Mouse (Mus musculus): ENCODE measurements around the gene Tmem237. TPM values are rescaled to one million over a fixed set of nuclear protein-coding genes. Genes with fewer than 3 reads are reported as not detected.
A peak's percentile ranks its signal among the peaks of the same experiment; 100 is the strongest.

The Tmem237 gene
- polyA plus RNA-seq, 1 experiment from 2014 or later = 20.5 TPM

DNA sequence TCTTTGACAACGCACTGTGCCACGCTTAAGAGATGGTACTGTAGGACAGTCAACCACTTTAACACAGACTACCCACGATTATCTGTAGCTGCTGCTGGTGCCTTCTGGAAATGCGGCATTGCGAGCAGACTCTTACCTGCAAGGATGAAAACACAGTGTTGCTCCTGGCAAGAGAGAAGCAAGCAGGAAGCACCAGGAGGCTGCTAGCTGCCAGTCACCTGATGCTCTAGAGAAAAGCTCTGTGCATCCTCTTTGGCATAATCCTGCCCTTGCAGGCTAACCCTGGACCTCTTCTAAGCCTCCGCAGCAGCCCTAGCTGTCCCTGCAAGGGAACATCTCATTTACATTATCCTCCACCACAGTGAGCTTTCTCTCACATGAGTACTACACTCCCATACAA lies 41.2 kb upstream of the Tmem237 start:
- Histone ChIP-seq H3K36me3 (ENCODE audit: control insufficient read depth, insufficient read depth, low read length) (peaks cover 4% of the 10 kb centered on the region; the same call in 1 of the 2 replicates), H3K27me3 (replicated peaks; ENCODE audit: control insufficient read depth, insufficient read depth, low read length) (no peaks in the 10 kb centered on the region), H3K9me3 (ENCODE audit: control insufficient read depth, low read length) (no peaks in the 10 kb centered on the region), H3K4me3 (ENCODE audit: low read depth, low read length) (no peak overlapping the region), H3K4me1 (replicated peaks; ENCODE audit: control insufficient read depth, insufficient read depth, low read length) (no peaks in the 10 kb centered on the region), H3K9ac (ENCODE audit: low read depth, low read length) (no peak overlapping the region), H3K4me2 (no peak overlapping the region), H3K27ac (ENCODE audit: low read depth, low read length) (no peak overlapping the region)
- ATAC-seq (replicated peaks; ENCODE audit: low FRiP score) (no peak), DNase-seq (ENCODE audit: low spot score) (no peak)
- WGBS = 87% methylated on average over 6 of the region's 6 CpGs

DNA sequence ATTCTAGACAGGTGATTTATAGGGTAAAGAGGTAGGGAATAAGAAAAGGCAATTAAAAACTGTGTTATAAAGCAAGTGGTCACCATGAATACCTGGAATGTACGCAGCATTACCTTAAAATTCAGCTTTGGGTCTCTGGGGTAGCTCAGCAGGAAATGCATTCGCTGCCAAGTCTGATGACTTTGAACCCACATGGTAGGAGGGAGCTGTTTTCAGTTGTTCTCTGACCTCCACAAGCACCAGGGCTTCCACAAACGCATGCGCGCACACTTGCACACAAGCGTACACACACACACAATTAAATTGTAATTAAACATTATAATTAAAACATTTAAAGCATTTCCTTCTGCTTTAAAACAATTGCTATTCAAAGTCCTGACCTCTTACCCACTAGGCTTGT lies 40.7 kb upstream of the Tmem237 start:
- Histone ChIP-seq H3K27me3 (replicated peaks; ENCODE audit: control insufficient read depth, insufficient read depth, low read length) (no peaks in the 10 kb centered on the region), H3K36me3 (ENCODE audit: control insufficient read depth, insufficient read depth, low read length) (peaks cover 4% of the 10 kb centered on the region; the same call in 1 of the 2 replicates), H3K27ac (ENCODE audit: low read depth, low read length) (no peak overlapping the region), H3K4me2 (no peak overlapping the region), H3K4me1 (replicated peaks; ENCODE audit: control insufficient read depth, insufficient read depth, low read length) (no peaks in the 10 kb centered on the region), H3K4me3 (ENCODE audit: low read depth, low read length) (no peak overlapping the region), H3K9me3 (ENCODE audit: control insufficient read depth, low read length) (no peaks in the 10 kb centered on the region), H3K9ac (ENCODE audit: low read depth, low read length) (no peak overlapping the region)
- DNase-seq (ENCODE audit: low spot score) = no peak
- 91% methylated on average over 6 of the region's 6 CpGs for WGBS
- no peak for ATAC-seq (replicated peaks; ENCODE audit: low FRiP score)

DNA sequence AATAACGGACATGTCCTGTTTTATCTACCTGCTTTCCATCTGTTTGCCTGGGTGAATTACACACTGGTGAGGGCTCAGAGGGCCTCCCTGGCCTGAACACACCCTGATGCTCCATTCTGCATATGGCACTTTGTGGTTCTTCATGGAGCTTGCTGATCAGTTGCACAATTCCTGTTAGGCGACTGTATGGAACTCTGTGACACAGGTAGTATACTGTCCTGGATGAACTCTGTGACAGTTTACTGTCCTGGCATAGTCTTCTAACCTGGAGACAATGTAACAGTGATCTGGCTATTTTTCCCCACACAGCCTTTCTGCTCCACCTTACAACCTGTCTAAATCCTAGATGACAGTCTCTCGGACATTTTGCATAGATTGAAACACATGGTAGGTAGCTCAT lies 38.9 kb upstream of the Tmem237 start:
- H3K27ac ChIP-seq (ENCODE audit: low read depth, low read length) = no peak overlapping the region
- 83% methylated on average over 3 of the region's 3 CpGs for whole genome bisulfite sequencing
- H3K9me3 ChIP-seq (ENCODE audit: control insufficient read depth, low read length) = no peaks in the 10 kb centered on the region
- no peaks in the 10 kb centered on the region for H3K27me3 ChIP-seq (replicated peaks; ENCODE audit: control insufficient read depth, insufficient read depth, low read length)
- H3K4me1 ChIP-seq (replicated peaks; ENCODE audit: control insufficient read depth, insufficient read depth, low read length) = no peaks in the 10 kb centered on the region
- H3K4me2 ChIP-seq = no peak overlapping the region
- no peak overlapping the region for H3K4me3 ChIP-seq (ENCODE audit: low read depth, low read length)
- no peak for DNase-seq (ENCODE audit: low spot score)
- H3K9ac ChIP-seq (ENCODE audit: low read depth, low read length) = no peak overlapping the region
- ATAC-seq (replicated peaks; ENCODE audit: low FRiP score) = no peak
- H3K36me3 ChIP-seq (ENCODE audit: control insufficient read depth, insufficient read depth, low read length) = no peaks in the 10 kb centered on the region

DNA sequence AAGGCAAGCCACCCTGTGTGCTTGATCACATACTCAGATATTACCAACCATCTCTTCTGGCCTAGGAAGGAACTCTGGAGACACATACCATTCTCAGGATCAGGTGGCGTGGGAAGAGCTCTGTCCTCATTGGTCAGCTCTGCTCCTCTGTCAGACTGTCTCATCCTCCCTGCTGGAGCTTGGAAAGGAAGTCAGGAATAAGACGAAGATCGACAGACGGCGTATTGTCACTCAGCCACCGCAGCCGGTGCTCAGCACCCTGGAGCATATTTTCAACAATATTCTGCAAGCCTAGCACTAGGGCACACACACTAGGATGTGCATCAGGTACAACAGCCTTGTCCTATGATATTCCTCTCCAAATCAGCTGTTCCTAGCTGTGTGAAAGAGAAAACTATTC lies 38.3 kb upstream of the Tmem237 start:
- Histone ChIP-seq H3K27me3 (replicated peaks; ENCODE audit: control insufficient read depth, insufficient read depth, low read length) (no peaks in the 10 kb centered on the region), H3K4me1 (replicated peaks; ENCODE audit: control insufficient read depth, insufficient read depth, low read length) (no peaks in the 10 kb centered on the region), H3K4me3 (ENCODE audit: low read depth, low read length) (no peak overlapping the region), H3K36me3 (ENCODE audit: control insufficient read depth, insufficient read depth, low read length) (no peaks in the 10 kb centered on the region), H3K27ac (ENCODE audit: low read depth, low read length) (no peak overlapping the region), H3K9me3 (ENCODE audit: control insufficient read depth, low read length) (no peaks in the 10 kb centered on the region), H3K9ac (ENCODE audit: low read depth, low read length) (no peak overlapping the region), H3K4me2 (no peak overlapping the region)
- WGBS = 83% methylated on average over 7 of the region's 7 CpGs
- no peak for ATAC-seq (replicated peaks; ENCODE audit: low FRiP score)
- no peak for DNase-seq (ENCODE audit: low spot score)

DNA sequence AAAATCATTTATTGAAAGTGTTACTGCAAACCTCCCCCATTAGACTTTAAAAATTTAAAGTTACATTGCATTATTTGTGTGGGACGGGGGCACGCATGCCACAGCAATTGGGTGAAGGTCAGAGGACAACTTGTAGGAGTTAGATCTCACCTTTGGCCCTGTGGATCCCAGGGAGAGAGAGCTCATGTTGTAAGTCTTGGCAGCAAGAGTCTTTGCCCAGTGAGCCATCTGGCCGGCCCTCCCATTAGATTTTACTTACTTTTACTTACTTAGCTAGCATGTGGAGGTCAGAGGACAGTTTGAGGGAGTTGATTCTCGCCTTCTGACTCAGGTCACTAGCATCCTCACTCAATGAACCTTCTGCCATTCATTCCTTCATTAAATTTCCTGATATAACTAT lies 37.6 kb upstream of the Tmem237 start:
- H3K27me3 ChIP-seq (replicated peaks; ENCODE audit: control insufficient read depth, insufficient read depth, low read length) = no peaks in the 10 kb centered on the region
- H3K36me3 ChIP-seq (ENCODE audit: control insufficient read depth, insufficient read depth, low read length) = no peaks in the 10 kb centered on the region
- ATAC-seq (replicated peaks; ENCODE audit: low FRiP score) (no peak), DNase-seq (ENCODE audit: low spot score) (no peak)
- H3K27ac ChIP-seq (ENCODE audit: low read depth, low read length) = no peak overlapping the region
- no peak overlapping the region for H3K4me3 ChIP-seq (ENCODE audit: low read depth, low read length)
- no peak overlapping the region for H3K9ac ChIP-seq (ENCODE audit: low read depth, low read length)
- no peak overlapping the region for H3K4me2 ChIP-seq
- no peaks in the 10 kb centered on the region for H3K9me3 ChIP-seq (ENCODE audit: control insufficient read depth, low read length)
- H3K4me1 ChIP-seq (replicated peaks; ENCODE audit: control insufficient read depth, insufficient read depth, low read length) = no peaks in the 10 kb centered on the region
- 86% methylated on average over 4 of the region's 4 CpGs for WGBS

DNA sequence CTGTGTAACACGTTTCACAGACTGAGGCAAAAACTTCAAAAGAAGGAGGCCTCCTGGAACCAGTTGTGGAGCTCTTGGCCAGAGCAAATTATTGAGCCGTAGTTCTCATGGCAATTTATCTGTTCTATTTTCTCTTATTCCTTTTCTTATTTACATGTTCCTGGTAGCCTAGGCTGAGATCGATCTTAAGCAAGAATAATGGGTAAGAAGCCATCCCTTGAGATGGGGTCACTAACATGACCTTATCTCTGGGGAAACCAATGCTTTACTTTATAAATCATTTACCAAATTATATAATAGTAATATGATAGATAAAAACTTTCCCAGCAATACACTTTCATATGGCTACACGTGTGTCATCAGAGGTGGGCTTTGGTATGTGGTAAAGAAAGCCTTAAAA lies 32.1 kb upstream of the Tmem237 start:
- Histone ChIP-seq H3K9ac (ENCODE audit: low read depth, low read length) (no peak overlapping the region), H3K4me2 (no peak overlapping the region), H3K4me3 (ENCODE audit: low read depth, low read length) (no peak overlapping the region), H3K36me3 (ENCODE audit: control insufficient read depth, insufficient read depth, low read length) (no peaks in the 10 kb centered on the region), H3K9me3 (ENCODE audit: control insufficient read depth, low read length) (no peaks in the 10 kb centered on the region), H3K4me1 (replicated peaks; ENCODE audit: control insufficient read depth, insufficient read depth, low read length) (no peaks in the 10 kb centered on the region), H3K27me3 (replicated peaks; ENCODE audit: control insufficient read depth, insufficient read depth, low read length) (no peaks in the 10 kb centered on the region), H3K27ac (ENCODE audit: low read depth, low read length) (no peak overlapping the region)
- no peak for DNase-seq (ENCODE audit: low spot score)
- ATAC-seq (replicated peaks; ENCODE audit: low FRiP score) = no peak
- WGBS = 72% methylated on average over 4 of the region's 4 CpGs

DNA sequence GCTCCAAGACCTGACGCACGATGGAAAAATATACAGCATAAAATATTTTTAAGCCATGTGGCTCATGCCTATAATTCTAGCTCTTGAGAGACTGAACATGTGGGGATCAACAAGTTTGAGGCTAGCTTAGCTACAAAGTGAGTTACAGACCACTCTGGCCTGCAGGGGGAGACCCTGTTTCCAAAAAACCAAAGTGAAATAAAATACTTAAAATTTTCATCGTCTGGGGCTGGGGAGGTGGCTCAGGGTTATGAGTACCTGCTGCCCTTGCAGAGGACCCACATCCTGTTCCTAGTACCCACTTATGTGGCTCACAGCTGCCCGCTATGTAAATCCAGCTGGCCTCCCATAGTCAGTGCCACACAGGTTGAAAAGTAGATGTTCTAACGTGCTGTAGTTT lies 30.3 kb upstream of the Tmem237 start:
- Histone ChIP-seq H3K4me2 (no peak overlapping the region), H3K4me1 (replicated peaks; ENCODE audit: control insufficient read depth, insufficient read depth, low read length) (no peaks in the 10 kb centered on the region), H3K4me3 (ENCODE audit: low read depth, low read length) (no peak overlapping the region), H3K36me3 (ENCODE audit: control insufficient read depth, insufficient read depth, low read length) (no peaks in the 10 kb centered on the region), H3K9me3 (ENCODE audit: control insufficient read depth, low read length) (no peaks in the 10 kb centered on the region), H3K27ac (ENCODE audit: low read depth, low read length) (no peak overlapping the region), H3K9ac (ENCODE audit: low read depth, low read length) (no peak overlapping the region), H3K27me3 (replicated peaks; ENCODE audit: control insufficient read depth, insufficient read depth, low read length) (no peaks in the 10 kb centered on the region)
- no peak for DNase-seq (ENCODE audit: low spot score)
- ATAC-seq (replicated peaks; ENCODE audit: low FRiP score) = no peak
- 75% methylated on average over 5 of the region's 5 CpGs for WGBS

DNA sequence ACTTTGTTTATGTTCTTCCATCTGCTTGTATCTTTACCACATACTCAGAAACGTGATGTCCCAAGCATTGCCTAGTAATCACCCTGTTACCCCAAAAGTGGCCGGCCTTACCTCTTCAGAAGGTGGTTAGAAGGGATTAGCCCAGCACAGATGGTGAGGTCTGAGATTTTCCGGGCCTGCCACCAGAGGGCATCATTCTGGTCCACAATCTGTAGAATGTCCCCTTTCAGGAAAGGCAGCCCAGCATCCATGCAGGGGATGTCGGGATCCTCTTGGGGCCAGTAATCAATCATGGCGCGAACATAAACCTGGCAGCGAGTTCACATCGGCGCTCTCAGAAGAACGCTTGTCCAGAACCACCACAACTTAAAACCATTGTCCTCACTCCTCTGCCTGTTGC lies 24.3 kb upstream of the Tmem237 start:
- 75% methylated on average over 10 of the region's 10 CpGs for WGBS
- no peak for ATAC-seq (replicated peaks; ENCODE audit: low FRiP score)

DNA sequence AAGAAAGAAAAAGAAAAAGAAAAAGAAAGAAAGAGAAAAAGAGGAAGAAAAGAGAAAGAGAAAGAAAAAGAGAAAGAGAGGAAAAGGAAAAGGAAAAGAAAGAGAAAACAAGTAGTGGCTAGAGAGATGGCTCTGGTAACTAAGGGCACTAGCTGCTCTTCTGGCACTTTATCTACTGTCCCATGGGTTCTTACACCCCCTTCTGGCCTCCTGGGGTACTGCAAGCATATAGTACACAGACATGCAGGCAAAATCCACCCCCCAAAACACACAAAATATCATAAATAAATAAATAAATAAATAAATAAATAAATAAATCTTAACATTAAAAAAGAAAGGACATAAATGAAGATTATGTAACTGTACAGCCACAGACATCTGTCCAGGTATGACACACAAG lies 22.6 kb upstream of the Tmem237 start:
- Histone ChIP-seq H3K36me3 (ENCODE audit: control insufficient read depth, insufficient read depth, low read length) (no peaks in the 10 kb centered on the region), H3K27me3 (replicated peaks; ENCODE audit: control insufficient read depth, insufficient read depth, low read length) (no peaks in the 10 kb centered on the region), H3K4me2 (no peak overlapping the region), H3K4me1 (replicated peaks; ENCODE audit: control insufficient read depth, insufficient read depth, low read length) (no peaks in the 10 kb centered on the region), H3K9me3 (ENCODE audit: control insufficient read depth, low read length) (no peaks in the 10 kb centered on the region), H3K4me3 (ENCODE audit: low read depth, low read length) (no peak overlapping the region), H3K27ac (ENCODE audit: low read depth, low read length) (no peak overlapping the region), H3K9ac (ENCODE audit: low read depth, low read length) (no peak overlapping the region)
- DNase-seq (ENCODE audit: low spot score) (peak; percentile 59), ATAC-seq (replicated peaks; ENCODE audit: low FRiP score) (no peak)

More for the DNA sequence above, 24.3 kb upstream of the Tmem237 start:
- no peaks in the 10 kb centered on the region for H3K27me3 ChIP-seq (replicated peaks; ENCODE audit: control insufficient read depth, insufficient read depth, low read length)
- no peak overlapping the region for H3K9ac ChIP-seq (ENCODE audit: low read depth, low read length)
- no peak overlapping the region for H3K4me2 ChIP-seq
- H3K36me3 ChIP-seq (ENCODE audit: control insufficient read depth, insufficient read depth, low read length) = no peaks in the 10 kb centered on the region
- no peak overlapping the region for H3K4me3 ChIP-seq (ENCODE audit: low read depth, low read length)
- no peaks in the 10 kb centered on the region for H3K9me3 ChIP-seq (ENCODE audit: control insufficient read depth, low read length)
- DNase-seq (ENCODE audit: low spot score) = no peak
- no peaks in the 10 kb centered on the region for H3K4me1 ChIP-seq (replicated peaks; ENCODE audit: control insufficient read depth, insufficient read depth, low read length)
- H3K27ac ChIP-seq (ENCODE audit: low read depth, low read length) = no peak overlapping the region
